Mouse (Mus musculus) intestine, postnatal 0 days (tissue): Measurements from ENCODE around the gene Ralgps1. TPM values are rescaled to one million over a fixed set of nuclear protein-coding genes. Genes with fewer than 3 reads are reported as not detected.

ENCODE experiments used
- ATAC-seq: fragments of 200-750 bp; cut with Nextera tagmentation; 2 replicates; pipeline ENCODE4 v1.8.0; 2017; ENCODE audit warnings: mild to moderate bottlenecking, moderate TSS enrichment, moderate library complexity
- H3K27ac ChIP-seq: fragments of 300-500 bp; sonication (generic); 2 replicates; pipeline ENCODE4 v1.5.1; 2014; ENCODE audit warnings: mild to moderate bottlenecking, low read depth, low read length, moderate library complexity
- H3K27me3 ChIP-seq: fragments of 300-500 bp; sonication (generic); replicated peaks from 2 replicates; pipeline ENCODE4 v1.6.1; 2014; ENCODE audit warnings: low read length, mixed read lengths; ENCODE audit not compliant: control insufficient read depth, insufficient read depth
- H3K36me3 ChIP-seq: fragments of 300-500 bp; sonication (generic); 2 replicates; pipeline ENCODE4 v1.6.1; 2014; ENCODE audit warnings: mild to moderate bottlenecking, moderate library complexity; ENCODE audit not compliant: control insufficient read depth, insufficient read depth
- H3K4me1 ChIP-seq: fragments of 300-500 bp; sonication (generic); replicated peaks from 2 replicates; pipeline ENCODE4 v1.6.1; 2014; ENCODE audit warnings: antibody characterized with exemption, low read length, mixed read lengths; ENCODE audit not compliant: control insufficient read depth, insufficient read depth
- H3K4me2 ChIP-seq: fragments of 300-500 bp; sonication (generic); replicated peaks from 2 replicates; pipeline ENCODE4 v1.6.1; 2014; ENCODE audit warnings: low read depth, mild to moderate bottlenecking, moderate library complexity
- H3K4me3 ChIP-seq: fragments of 300-500 bp; sonication (generic); 2 replicates; pipeline ENCODE4 v1.5.1; 2014; ENCODE audit warnings: low read depth, low read length
- H3K9ac ChIP-seq: fragments of 300-500 bp; sonication (generic); 2 replicates; pipeline ENCODE4 v1.6.1; 2014; ENCODE audit warnings: mild to moderate bottlenecking, low read depth, low read length
- H3K9me3 ChIP-seq: fragments of 300-500 bp; sonication (generic); 2 replicates; pipeline ENCODE4 v1.6.1; 2016; ENCODE audit warnings: mixed run types; ENCODE audit not compliant: control insufficient read depth
- CTCF ChIP-seq: sonication (generic); IDR thresholded peaks from 2 replicates; pipeline ENCODE4 v1.5.1; 2016; ENCODE audit warnings: low read depth, mild to moderate bottlenecking, control low read depth, antibody characterized with exemption, moderate library complexity
- WGBS: fragments of 180-500 bp; shearing (Covaris S2); extraction: QIAGEN DNeasy Blood & Tissue Kit; methylation state at CpG from one replicate; pipeline ENCODE4 v1.1.7; 2014; 5-methylcytosine and 5-hydroxymethylcytosine counted together
- microRNA-seq: library from miRNA; unstranded; fragments of <30 nt; microRNA quantifications from one replicate; pipeline ENCODE4, GENCODE M21; 2016
- polyA plus RNA-seq: library from polyadenylated mRNA; unstranded; fragments of >200 nt; fragmentation: Nextera tagmentation; extraction: Ambion mirVana; gene quantifications from 2 replicates; pipeline ENCODE4 v1.2.1, GENCODE M21; 2015

Gene Ralgps1
- polyA plus RNA-seq, 1 experiment from 2014 or later = 4.0 TPM

GRCm38 (mm10) chr2:33084221-33084620 lies 287.1 kb downstream of the Ralgps1 start:
- ATAC-seq = no peak
- Histone ChIP-seq H3K4me1 (no peaks in the 10 kb centered on the region), H3K9me3 (no peaks in the 10 kb centered on the region), H3K27me3 (no peaks in the 10 kb centered on the region), H3K4me2 (no peak overlapping the region), H3K4me3 (no peak overlapping the region), H3K27ac (no peak overlapping the region), H3K36me3 (no peaks in the 10 kb centered on the region), H3K9ac (no peak overlapping the region)
- 80% methylated on average over 3 of the region's 3 CpGs for WGBS
- no peak for TF ChIP-seq CTCF

Small RNA genes within 50 kb of the gene (microRNA-seq; reads per million reads assigned to microRNA genes)
- not detected for gene Gm25998

Other genes starting within 250 kb of the Ralgps1 start
- gene Garnl3, start 239.8 kb downstream of the Ralgps1 start, polyA plus RNA-seq = 5.9 and 6.3 TPM in 2 replicates
- 24.2 and 25.5 TPM in 2 replicates for gene Angptl2, start 155.4 kb downstream of the Ralgps1 start, polyA plus RNA-seq
- gene Zbtb34, start 59.8 kb upstream of the Ralgps1 start, polyA plus RNA-seq = 1.5 and 2.1 TPM in 2 replicates
- 9.3 and 9.7 TPM in 2 replicates for gene Zbtb43, start 97.1 kb upstream of the Ralgps1 start, polyA plus RNA-seq